Comparison of ENCODE assay signal across 14 mouse cellular contexts in the genomic region with DNA sequence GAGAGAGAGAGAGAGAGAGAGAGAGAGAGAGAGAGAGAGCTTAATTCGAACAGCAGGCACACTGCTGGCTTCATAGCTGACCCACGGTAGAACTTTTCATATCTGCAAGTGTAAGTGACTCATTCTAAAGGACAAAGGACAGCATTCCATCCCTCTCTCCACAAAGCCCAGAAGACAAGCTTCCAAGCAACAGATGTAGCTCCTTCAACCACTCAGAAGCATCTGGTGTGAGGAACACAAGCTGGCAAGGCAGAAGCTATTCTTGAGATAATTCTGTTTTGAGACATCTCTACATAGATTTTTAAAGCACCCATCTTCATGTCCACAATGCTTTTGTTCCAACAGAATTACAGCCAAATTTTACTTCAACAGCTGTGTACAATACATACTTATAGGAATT.
DNase-seq lines count a peak whose midpoint lies in the region.
"Had no signal": no experiment of that assay in that cellular context is flagged by ENCODE, and none has a peak within 500 bp of the region (broad histone marks: within the 10 kb centered on the region; RNA-seq: fewer than 3 reads in every experiment).

No protein-coding gene starts in this region.

- peak; percentile 46 for DNase-seq in left cerebral cortex, adult 11 months (ENCODE audit: low spot score)
- DNase-seq in left cerebral cortex, postnatal 4 days, result no peak
- DNase-seq in frontal cortex, postnatal 14 days (ENCODE audit: low spot score in 2 of 2), result peak; percentile 7 to 15
- peak; percentile 14 to 43 for DNase-seq in layer of hippocampus, postnatal 14 days (ENCODE audit: low spot score in 2 of 2)
- peak; percentile 47 for DNase-seq in right cerebral cortex, postnatal 25 days
- DNase-seq in embryo, embryonic 10 days (ENCODE audit: low spot score), result no peak
- DNase-seq in urinary bladder, adult 2 months (ENCODE audit: low spot score), result no peak
- DNase-seq: adrenal gland, postnatal 25 days; B cell, adult 2 months; cerebellum, adult 9-10 months; gastrocnemius, adult 2 months; heart, adult 2 months; kidney, postnatal 4 days; liver, embryonic 13.5 days had no signal

- intact Hi-C loops in left cerebral cortex, postnatal 4 days (cut with DNase I), result no loop called here

Comparison
In these comparisons a context has a peak if more than half of its experiments do, and no peak if none do; other contexts are left out.
1. DNase-seq: peak in left cerebral cortex, adult 11 months (single experiment), frontal cortex, postnatal 14 days (2 of 2), layer of hippocampus, postnatal 14 days (2 of 2) and right cerebral cortex, postnatal 25 days (single experiment); none in left cerebral cortex, postnatal 4 days (single experiment), embryo, embryonic 10 days (single experiment) and urinary bladder, adult 2 months (single experiment).